Mouse (Mus musculus): Measurements from ENCODE around the gene Actl11.

Actl11 gene

DNA sequence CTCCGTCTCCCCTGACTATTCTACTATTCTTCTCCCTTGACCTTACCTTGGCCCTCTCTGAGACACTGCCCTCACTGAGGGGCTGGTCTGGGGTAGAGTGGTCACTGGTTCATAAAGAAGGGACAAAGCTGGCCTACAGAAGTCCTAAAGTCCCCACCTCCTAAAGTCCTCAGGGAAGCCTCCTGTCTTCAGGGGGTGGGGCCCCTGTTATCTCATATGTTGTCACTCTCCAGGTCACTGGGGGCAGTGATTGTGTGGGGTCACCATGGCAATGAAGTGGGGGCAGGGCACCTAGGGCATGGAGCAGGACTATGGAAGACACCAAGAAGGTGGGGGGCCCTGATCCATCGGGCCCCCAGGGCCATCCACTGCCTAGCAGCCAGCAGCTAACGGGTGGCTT, at the start of gene Actl11:
Gene Actl11, plus strand, starts transcription at position 301 of the 400 bp plus-strand sequence.
- DNase-seq, result no peak

DNA sequence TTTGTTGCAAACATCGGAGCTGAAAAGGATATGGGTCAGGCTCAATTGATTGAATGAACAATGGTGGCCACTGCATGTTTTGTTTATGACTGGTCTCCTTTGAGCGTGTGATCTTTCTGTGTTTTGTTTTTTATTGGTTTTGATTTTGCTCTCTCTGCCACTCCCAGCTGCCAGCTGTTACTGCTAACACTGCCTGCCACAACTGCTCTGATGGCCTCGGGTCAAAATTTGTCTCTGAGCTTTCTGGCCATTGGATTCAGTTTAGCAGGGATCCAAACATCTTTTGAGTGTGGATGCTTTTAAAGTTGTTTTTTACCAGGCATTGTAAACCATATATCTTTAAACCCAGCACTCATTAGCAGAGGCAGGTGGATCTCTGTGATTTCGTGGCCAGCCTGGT, 47.9 kb upstream of the Actl11 start:
- no peak for DNase-seq

DNA sequence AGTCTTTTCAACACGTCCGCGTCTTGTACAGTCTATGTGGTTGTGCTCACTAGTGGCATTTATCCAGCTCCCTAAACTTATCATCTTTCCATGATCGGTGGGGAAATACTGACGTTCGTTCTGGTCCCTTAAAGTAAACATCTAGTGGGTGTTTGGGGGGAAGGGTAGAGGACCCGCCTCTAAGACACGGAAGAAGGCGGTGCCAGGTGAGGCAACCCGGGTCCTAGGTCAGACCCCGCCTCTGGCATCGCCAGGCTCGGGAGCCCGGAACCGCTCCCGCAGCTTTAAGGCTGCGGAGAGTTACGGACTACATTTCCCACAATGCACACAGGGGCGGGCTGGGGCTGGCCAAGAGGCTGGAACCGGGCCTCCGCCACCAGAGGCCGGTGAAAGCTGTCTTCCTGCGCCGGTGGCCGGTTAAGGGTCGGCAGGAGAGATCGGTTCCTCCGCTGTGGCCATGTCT, 40.4 kb upstream of the Actl11 start, which contains the start of gene Mon1a:
Gene Mon1a, plus strand, starts transcription at position 348 of the 463 bp plus-strand sequence.
- peak; percentile 91 for DNase-seq

DNA sequence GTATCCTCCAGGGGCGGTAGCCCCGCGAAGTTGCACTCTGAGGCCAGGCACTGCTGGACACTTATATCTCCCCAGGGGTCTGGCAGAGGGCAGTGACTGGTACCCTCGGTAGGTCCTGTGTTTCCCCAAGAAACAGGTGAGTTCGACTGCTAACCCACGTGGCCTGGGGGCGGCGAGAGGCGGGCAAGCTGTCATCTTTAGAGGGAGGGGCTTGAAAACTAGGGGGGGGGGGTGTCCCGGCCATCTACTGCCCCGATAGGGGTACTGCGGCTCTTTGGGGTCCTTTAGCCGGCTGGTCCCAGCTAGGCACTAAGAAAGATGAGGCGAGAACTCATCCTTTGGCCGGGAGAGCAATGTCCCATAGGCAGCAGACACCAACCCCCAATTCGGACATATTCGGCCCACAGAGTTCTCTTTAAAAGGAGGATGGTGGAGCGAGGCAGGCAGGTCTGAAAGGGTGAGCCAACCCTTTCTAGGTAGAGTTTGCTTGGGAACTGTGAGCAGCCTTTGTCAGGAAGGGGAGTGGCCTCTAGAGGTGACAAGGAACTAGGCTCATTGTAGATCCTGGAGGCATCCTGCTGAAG, 39.9 kb upstream of the Actl11 start:
- no peak for DNase-seq

DNA sequence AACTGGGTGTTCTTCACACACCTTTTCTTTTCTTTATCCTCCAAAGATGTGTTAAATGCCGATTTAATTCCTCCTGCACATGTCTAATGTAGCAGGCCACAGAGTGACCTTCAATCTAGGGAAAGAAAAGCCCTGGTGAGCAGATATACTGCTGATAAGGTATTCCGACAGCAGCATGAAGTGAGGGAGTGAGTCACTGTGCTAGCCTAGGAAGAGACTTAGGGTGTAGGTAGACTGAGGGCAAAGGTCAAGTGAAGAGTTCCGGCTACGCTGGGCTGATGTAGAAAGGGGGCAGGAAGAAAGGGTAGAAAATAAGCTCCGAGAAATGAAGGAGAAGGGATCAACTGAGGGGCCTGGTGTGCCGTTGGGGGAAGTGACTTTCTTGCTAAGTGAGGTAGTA, 38.0 kb upstream of the Actl11 start:
- DNase-seq, result no peak

DNA sequence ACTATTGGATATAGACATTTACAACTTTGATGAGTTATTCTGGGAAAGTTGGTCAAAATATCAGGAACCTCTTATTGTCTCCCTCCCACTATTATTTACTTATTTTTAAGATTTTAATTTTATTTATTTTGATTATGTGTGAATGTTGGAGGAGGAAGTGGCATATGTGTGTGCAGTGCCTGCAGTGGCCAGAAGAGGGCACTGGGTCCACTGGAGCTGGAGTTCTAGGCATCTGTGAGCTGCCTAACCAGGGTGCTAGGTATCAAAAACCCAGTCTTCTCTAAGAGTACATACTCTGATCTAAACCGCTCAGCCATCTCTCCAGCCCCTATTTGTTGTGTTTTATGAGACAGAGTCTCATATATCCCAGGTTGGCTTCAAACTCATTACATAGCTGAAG, 37.2 kb upstream of the Actl11 start:
- no peak for DNase-seq

DNA sequence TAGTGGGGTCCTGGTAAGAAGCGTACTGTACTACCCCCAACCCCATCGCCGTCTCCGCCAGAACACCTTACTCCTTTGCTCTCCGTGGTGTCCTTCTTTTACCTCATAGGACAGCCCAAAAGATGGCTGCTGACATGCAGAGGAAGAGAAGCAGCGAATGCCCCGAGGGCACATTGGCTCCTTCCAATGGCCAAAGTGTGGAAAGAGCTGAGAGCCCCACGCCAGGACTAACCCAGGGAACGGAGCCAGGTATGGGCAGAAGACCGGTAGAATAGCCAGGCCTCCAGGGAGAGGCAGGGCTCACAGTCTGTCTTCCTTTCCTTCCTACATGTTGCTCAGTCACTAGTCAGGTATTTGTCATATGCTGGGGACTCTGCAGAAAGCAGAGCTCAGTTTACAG, 29.7 kb upstream of the Actl11 start:
- no peak for DNase-seq

DNA sequence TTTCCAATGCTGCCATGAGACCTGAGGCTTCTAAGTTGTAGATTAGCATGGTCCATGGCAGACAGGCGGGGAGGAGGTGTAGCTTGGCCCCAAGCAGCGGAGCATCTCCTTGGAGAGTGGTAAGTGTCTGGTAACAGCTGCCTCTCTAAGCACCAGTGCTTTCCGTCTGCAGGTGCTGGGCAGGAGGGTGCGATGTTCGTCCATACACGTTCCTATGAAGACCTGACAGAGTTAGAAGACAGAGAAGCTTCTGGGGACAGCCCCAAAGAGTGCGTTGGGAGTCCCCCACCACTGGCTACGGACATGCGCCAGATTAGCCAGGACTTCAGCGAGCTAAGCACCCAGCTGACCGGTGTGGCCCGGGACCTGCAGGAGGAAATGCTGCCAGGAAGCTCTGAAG, 28.4 kb upstream of the Actl11 start:
- DNase-seq, result no peak

DNA sequence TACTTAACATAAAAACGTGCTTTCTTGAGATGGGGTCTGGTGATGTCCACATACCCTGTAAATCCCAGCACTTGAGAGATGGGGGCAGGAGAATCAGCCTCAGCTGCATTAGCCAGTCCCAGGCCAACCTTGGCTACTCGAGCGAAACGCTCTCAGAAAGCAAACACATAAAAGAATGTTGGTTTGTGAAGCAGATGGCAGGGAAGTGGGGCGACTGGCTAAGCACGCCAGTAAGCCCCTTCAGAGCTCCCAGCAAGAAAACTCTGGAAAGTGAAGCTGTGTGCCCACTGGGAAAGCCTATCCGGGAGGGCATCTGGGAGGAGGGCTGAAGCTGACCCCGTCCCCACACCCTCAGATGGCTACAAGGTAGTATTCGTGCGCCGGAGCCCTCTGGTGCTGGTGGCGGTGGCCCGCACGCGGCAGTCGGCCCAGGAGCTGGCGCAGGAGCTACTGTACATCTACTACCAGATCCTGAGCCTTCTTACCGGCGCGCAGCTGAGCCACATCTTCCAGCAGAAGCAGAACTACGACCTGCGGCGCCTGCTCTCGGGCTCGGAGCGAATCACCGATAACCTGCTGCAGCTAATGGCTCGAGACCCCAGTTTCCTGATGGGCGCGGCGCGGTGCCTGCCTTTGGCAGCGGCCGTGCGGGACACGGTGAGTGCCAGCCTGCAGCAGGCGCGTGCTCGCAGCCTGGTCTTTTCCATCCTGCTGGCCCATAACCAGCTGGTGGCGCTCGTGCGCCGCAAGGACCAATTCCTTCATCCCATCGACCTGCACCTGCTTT, 27.2 kb upstream of the Actl11 start:
- DNase-seq, result peak; percentile 67

DNA sequence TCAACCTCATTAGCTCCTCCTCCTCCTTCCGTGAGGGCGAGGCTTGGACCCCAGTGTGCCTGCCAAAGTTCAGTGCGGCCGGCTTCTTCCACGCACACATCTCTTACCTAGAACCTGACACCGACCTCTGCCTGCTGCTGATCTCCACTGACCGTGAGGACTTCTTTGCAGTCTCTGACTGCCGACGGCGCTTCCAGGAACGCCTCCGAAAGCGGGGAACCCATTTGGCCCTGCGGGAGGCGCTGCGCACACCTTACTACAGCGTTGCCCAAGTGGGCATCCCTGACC, 26.7 kb upstream of the Actl11 start:
- DNase-seq, result no peak

DNA sequence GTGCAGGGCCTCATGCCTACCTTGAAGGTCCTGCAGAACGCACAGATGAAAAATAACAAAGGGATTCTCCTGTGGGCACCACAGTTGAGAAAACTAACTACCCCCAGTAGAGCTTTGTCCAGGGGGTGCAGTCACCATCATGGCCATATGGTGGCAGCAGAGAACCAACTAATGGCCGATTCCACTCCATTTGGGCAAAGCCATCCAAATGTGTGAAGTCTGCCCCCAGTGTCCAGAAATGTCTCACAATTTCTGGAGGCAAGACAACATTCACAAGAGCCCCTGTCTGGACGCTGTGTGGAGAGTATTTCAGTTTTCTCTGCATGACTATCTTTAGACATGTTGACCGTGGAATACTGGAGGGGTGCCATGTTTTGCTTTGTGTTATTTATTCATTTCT, 23.5 kb upstream of the Actl11 start:
- DNase-seq, result peak; percentile 94

DNA sequence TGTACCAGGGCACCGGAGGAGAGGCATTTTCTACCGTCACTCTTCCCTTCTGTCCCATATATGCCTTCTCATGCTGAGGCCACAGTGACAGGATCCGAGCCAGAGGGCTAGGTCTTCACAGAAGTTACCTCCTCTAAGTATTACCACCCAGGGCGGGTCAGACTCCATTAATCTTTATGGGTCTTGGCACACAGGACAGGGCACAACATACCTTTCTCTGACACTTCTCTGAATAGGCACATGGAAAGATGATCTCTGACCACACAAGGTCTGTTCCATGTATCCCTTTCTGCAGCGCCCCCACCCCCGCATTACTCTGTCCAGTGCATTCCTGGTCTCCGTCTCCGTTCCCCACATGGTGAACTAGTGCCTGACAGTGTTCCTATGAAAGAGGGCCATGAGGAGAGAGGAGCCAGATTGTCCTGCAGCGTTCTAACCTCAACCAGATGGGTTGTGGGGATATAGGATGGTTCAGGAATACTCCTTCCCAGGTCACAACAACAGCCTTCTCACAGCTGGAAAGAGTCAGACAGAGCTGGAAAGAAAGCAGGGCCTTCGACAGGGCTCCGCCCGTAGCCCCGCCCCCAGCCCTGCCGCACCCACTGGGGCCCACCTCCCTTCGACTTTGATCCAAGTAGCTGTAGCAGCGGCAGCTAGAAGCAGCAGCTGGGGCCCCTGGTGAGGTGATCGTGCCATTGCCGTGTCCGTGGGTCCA, 21.9 kb upstream of the Actl11 start, which contains the start of gene Mst1r:
Gene Mst1r, plus strand, starts transcription at position 622 of the 715 bp plus-strand sequence.
- peak; percentile 90 for DNase-seq

DNA sequence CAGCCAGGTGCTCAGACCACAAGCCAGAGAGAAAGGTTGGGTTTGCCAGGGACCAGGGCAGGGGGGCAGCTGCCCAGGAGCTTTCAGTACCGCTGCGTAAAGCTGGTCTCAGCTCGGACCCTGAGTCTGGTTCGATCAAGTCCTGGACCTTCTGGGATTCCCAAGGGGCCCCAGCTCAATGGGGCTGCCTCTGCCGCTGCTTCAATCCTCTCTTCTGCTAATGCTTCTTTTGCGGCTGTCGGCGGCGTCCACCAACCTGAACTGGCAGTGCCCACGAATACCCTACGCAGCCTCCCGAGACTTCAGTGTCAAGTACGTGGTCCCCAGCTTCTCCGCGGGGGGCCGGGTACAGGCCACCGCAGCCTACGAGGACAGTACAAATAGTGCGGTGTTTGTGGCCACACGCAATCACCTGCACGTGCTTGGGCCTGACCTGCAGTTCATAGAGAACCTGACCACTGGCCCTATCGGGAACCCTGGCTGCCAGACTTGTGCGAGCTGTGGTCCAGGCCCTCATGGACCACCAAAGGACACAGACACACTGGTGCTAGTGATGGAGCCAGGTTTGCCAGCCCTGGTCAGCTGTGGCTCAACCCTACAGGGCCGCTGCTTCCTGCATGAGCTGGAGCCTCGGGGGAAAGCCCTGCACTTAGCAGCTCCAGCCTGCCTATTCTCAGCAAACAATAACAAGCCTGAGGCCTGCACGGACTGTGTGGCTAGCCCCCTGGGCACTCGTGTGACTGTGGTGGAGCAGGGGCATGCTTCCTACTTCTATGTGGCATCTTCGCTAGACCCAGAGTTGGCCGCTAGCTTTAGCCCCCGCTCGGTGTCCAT, 21.1 kb upstream of the Actl11 start:
- DNase-seq, result no peak

DNA sequence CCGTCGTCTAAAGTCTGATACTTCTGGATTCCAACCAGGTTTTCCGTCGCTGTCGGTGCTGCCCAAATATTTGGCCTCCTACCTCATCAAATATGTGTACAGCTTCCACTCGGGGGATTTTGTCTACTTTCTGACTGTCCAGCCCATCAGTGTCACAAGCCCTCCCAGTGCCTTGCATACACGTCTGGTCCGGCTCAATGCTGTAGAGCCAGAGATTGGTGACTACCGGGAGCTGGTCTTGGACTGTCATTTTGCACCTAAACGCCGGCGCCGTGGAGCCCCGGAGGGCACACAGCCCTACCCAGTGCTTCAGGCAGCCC, 20.5 kb upstream of the Actl11 start:
- peak; percentile 21 for DNase-seq

DNA sequence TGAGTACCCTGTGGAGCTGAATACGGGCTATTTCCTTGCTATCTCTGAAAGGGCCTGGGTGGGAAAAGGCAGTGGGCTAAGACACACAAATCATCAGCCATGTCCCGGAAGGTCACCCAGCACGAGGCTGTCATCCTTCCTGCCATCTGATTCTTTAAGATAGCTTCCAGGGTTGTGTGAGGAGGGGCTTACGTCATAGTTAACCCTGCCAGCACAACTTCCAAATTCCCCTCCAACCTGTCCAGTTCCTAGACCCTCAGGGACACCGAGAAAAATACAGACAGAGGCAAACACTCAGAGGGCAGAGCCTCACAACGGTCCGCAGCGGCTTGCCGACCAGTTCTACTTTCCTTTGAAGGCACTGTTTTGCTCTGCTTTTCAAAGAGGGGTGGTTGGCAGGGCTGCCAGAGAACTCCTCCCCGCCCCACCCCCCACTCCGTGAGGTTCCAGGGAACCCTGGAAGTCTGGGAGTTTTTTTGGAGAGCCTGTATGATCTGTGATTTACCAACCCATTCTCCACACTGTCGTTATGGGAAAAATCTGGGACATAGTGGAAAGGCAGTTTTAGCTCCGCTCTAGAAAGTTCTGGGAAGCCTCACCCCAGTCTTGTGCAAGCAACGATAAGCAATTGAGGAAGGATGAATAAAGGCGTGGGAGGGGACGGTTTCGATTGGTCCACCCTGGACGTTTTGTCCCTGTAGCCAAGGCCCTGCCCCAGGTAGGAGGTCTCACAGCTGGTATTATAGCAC, 19.7 kb upstream of the Actl11 start:
- peak; percentile 51 for DNase-seq

DNA sequence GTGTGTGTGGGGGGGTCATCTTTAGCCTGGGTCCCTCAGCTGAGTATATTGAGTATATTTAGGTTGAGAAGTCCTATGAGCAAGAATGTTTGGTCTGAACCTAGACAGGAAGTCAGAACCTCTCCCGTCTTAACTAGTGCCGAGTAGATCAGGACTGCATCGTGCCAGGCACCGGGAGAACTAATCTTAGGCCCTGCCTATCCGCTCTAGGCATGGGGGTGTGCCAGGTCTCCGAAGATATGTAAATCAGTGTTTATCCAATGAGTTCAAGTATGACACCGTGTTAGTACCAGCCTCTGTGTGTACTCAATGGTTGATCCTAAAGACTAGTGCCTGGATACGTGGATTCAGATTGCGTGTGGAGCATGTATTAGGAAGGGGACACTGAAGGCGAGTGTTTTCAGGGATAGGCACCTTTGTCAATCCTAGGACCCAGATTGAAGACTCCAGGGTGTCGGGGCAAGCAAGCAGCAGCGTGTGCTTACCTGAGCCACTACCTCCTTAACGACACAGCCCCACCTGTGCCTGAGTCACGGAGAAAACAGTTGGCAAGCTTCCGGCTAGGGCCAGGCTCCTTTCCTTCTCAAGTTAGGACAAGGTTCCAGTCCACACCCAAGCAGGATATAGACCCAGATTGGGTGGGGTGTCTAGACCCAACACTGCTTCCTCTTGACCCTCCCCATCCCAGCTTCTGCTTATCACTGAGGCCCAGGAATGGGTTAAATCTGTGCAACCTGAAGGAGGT, 18.1 kb upstream of the Actl11 start:
- no peak for DNase-seq

DNA sequence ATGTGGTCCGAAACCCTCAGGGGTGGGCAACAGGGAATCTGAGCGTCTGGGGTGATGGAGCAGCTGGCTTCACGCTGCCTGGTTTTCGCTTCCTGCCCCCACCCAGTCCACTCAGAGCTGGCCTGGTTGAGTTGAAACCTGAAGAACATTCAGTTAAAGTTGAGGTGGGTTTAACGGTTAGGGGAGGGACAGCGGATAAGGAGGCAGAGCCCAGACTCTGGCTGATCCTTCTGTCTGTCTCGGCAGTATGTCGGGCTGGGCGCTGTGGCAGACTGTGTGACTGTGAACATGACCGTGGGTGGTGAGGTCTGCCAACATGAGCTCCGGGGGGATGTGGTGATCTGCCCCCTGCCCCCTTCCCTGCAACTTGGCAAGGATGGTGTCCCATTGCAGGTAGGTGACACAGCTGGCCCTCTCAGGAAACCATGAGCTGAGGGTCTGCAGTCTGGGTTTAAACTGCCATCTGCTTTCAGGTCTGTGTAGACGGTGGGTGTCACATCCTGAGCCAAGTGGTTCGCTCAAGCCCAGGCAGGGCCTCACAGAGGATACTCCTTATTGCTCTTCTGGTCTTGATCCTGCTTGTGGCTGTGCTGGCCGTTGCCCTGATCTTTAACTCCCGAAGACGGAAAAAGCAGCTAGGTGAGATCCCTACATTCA, 13.4 kb upstream of the Actl11 start:
- DNase-seq, result no peak

DNA sequence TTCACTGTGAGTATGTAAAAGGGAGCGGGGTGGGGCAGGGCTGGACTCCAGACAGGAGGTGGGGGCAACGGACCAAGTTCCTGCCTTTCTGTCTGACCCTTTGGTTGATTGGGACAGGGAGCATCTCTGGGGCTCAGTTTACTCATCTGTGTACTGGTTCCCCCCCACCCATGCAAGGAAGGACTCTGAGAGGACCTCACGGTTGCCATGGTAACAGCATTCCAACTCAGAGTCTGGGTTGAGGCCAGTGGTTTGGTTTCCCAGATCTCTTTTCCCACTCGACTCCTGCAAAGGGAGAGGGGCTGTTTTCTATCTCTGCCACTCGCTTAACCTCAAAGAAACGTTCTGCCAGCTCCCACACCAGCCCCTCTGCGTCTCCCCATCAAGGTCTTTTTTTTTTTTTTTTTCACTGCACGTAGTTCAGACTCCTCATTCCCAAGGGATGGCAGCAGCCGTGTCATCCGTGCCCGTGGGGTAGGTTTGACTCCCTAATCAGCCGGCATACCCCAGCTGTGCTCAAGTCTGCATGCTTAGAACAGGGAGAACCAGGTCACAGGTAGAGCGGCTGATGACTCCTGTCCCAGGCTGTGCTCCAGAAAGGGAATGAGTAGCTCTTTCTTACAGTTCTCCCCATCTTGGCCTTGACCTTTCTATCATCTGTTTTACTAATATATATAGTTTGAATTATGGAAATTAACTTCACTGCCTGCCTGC, 10.2 kb upstream of the Actl11 start:
- DNase-seq, result no peak

DNA sequence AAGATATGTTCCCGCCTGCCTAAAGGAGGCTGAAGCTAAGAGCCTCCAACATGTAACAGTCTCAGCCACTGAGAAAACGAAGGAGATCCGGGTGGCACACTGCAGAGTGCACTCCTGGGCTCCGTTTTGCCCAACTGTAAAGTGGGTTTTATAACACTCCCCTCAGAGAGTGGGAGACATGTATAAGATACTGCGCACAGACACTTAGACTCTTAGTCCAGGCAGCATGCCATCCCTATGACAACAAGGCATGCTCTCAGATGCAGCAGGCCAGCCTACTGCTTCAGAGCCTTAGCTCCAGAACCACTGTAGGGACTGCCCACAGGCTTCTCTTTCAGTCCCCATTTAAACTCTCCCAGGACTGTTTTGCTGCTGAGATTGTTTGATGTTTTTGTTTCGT, 9.4 kb upstream of the Actl11 start:
- no peak for DNase-seq

DNA sequence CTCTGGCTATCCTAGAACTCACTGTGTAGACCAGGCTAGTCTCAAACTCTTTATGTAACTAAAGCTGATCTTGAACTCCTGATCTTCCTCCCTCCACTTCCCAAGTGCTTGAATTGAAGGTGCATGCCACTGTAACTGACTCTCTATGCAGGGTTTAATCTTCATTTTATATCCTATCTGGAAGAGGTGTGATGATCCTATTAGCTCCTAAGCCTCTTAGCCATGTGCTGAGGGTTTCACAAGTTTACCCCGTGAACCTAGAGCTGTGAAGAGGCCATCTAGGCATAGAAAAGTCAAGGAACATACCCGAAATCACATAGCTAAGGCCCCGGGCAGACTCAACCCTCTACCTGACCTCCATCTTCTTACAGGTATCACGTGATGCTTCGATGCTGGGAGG, 8.8 kb upstream of the Actl11 start:
- no peak for DNase-seq

DNA sequence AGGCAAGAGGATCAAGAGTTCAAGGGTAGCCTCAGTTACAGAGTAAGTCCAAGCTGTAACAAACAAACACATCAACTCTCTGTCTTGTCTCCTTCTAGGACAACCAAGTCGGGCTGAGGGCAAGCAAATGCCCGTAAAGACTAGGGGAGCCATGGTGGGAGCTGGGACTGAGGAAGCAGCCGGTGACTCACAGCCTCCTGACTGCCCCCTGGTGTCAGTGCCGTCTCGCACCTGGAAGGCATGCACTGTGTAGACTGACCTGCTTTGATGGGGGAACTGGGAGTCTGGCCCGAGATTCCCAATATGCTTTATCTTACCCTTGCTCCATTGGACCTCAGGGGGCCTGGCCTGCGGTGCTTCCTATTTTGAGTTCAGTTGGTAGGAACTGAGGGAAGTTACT, 5.2 kb upstream of the Actl11 start:
- DNase-seq, result peak; percentile 62
